Mouse (Mus musculus) bone marrow, adult 2 months (tissue): ENCODE measurements around the gene Nt5c2.

Experiments used
- CTCF ChIP-seq: fragments of 200-500 bp; IDR thresholded peaks from 2 replicates; pipeline ENCODE4 v1.5.1; 2011; ENCODE audit warnings: low read length, control low read depth; ENCODE audit not compliant: control insufficient read depth, insufficient read depth
- POLR2A ChIP-seq: fragments of 200-500 bp; IDR thresholded peaks from 2 replicates; pipeline ENCODE4 v1.6.1; 2011; ENCODE audit warnings: low read depth, mild to moderate bottlenecking, control low read depth, low read length, borderline replicate concordance; ENCODE audit not compliant: control insufficient read depth

DNA sequence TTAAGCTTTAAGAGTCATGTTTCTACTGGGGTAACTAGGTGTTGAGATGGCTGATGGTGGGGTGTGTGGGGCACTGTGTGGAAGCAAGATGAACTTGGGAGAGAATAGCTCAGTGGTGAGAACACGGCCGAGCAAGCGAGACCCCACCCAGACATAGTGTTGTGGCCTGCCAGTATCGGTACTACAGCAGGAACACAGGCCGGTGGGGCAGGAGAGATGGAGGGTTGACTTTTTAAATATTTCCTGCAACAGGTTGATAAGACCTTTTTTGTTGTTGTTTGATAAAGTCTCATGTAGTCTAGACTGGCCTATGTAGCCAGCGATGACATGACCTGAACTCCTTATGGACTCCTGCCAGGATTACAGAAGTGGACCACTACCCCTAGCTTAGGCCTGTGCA is 114.2 kb downstream of the Nt5c2 start:
- TF ChIP-seq POLR2A, result no peak
- no peak for TF ChIP-seq CTCF
